Mouse (Mus musculus): ENCODE results near the gene Pbp2.

Pbp2 gene

GRCm38 (mm10) chr6:135310305-135310704, at the start of gene Pbp2:
TSS of gene Pbp2 (minus strand) at chr6:135310405.
- DNase-seq, result no peak

- peak; percentile 61 for DNase-seq
Measured at GRCm38 (mm10) chr6:135354953-135355352, 44.7 kb upstream of the Pbp2 start.

GRCm38 (mm10) chr6:135352537-135352936, 42.3 kb upstream of the Pbp2 start:
- no peak for DNase-seq

GRCm38 (mm10) chr6:135351638-135352302, 41.6 kb upstream of the Pbp2 start:
- peak; percentile 76 for DNase-seq

- DNase-seq, result peak; percentile 92
Measured at GRCm38 (mm10) chr6:135341076-135341378, 30.8 kb upstream of the Pbp2 start.

- DNase-seq, result peak; percentile 90
Measured at GRCm38 (mm10) chr6:135340355-135341075, 30.3 kb upstream of the Pbp2 start.

GRCm38 (mm10) chr6:135336376-135336775, 26.2 kb upstream of the Pbp2 start:
- DNase-seq, result no peak

- peak; percentile 96 for DNase-seq
Measured at GRCm38 (mm10) chr6:135333994-135334651, 23.9 kb upstream of the Pbp2 start.

- DNase-seq, result peak; percentile 93
Measured at GRCm38 (mm10) chr6:135332737-135333281, 22.6 kb upstream of the Pbp2 start.

GRCm38 (mm10) chr6:135331916-135332315, 21.7 kb upstream of the Pbp2 start:
- DNase-seq, result no peak

- no peak for DNase-seq
Measured at GRCm38 (mm10) chr6:135326847-135327246, 16.6 kb upstream of the Pbp2 start.

- no peak for DNase-seq
Measured at GRCm38 (mm10) chr6:135324686-135325300, 14.6 kb upstream of the Pbp2 start.

- no peak for DNase-seq
Measured at GRCm38 (mm10) chr6:135324111-135324510, 13.9 kb upstream of the Pbp2 start.

- DNase-seq, result peak; percentile 97
Measured at GRCm38 (mm10) chr6:135323311-135323982, 13.2 kb upstream of the Pbp2 start.

GRCm38 (mm10) chr6:135322749-135323148, 12.5 kb upstream of the Pbp2 start:
- DNase-seq, result peak; percentile 94

GRCm38 (mm10) chr6:135319431-135319933, 9.3 kb upstream of the Pbp2 start:
- DNase-seq, result no peak

- DNase-seq, result no peak
Measured at GRCm38 (mm10) chr6:135316141-135316540, 5.9 kb upstream of the Pbp2 start.

- DNase-seq, result peak; percentile 97
Measured at GRCm38 (mm10) chr6:135313981-135314380, 3.8 kb upstream of the Pbp2 start.

GRCm38 (mm10) chr6:135312038-135312437, 1.8 kb upstream of the Pbp2 start:
- DNase-seq, result no peak

GRCm38 (mm10) chr6:135304576-135305260, 5.5 kb downstream of the Pbp2 start:
- peak; percentile 89 for DNase-seq

GRCm38 (mm10) chr6:135302421-135303125, 7.6 kb downstream of the Pbp2 start:
- DNase-seq, result no peak

All from heart, adult 11 months (tissue).